Mouse (Mus musculus) thymus, postnatal 0 days (tissue): Measurements from ENCODE around the gene Mars2. TPM values are rescaled to one million over a fixed set of nuclear protein-coding genes. Genes with fewer than 3 reads are reported as not detected.

Source experiments
- DNase-seq: peaks from one replicate; pipeline ENCODE4 v3.0.0-alpha.2; 2015; ENCODE audit warnings: low spot score
- polyA plus RNA-seq: library from polyadenylated mRNA; unstranded; fragments of >200 nt; fragmentation: Nextera tagmentation; extraction: Ambion mirVana; gene quantifications from 2 replicates; pipeline ENCODE4 v1.2.1, GENCODE M21; 2015

Mars2 gene
- polyA plus RNA-seq, 1 experiment from 2014 or later, result 3.8 TPM

- no peak for DNase-seq
These were observed 15.6 kb upstream of the Mars2 start for GRCm38 (mm10) chr1:55221352-55221751.

GRCm38 (mm10) chr1:55223026-55223425 is 14.0 kb upstream of the Mars2 start:
- no peak for DNase-seq

DNA sequence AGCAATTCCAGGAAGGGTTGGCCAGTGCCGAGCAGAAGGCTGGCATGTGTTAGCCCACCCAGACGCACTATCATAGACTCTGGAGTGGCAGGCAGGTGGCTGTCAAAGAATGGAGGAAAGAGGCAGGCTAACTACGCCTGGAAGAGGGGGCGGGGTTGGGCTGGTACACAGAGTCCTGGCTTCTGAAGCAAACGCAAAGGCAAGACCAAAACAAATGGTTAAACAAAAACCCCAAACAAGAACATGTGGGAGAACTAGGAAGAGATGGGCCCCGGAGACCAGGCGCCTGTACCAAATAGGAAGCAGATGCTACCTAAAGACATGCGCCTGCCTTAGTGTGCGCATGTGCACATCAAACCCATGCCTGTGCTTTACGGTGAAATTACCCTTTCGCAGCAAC is 12.9 kb upstream of the Mars2 start:
- DNase-seq, result no peak

DNA sequence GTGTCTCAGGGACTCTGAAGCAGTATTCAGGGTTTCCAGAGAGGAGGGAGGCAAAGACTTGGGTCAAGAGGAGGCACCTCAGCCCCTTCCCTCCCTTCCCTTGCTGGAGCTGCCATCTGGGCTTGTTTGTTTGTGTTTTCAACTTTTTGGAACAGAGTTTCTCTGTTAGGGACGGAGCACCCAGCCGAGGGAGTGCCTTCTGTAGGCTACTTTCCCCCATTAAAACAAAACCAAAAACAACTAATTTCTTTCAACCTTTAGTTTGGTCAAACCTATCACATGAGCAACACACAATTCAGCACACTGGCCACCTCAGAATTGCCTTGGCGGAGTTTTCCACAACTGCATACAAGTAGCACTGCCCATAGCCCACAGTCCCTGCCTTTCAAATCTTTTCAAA is 11.6 kb upstream of the Mars2 start:
- DNase-seq, result no peak

DNA sequence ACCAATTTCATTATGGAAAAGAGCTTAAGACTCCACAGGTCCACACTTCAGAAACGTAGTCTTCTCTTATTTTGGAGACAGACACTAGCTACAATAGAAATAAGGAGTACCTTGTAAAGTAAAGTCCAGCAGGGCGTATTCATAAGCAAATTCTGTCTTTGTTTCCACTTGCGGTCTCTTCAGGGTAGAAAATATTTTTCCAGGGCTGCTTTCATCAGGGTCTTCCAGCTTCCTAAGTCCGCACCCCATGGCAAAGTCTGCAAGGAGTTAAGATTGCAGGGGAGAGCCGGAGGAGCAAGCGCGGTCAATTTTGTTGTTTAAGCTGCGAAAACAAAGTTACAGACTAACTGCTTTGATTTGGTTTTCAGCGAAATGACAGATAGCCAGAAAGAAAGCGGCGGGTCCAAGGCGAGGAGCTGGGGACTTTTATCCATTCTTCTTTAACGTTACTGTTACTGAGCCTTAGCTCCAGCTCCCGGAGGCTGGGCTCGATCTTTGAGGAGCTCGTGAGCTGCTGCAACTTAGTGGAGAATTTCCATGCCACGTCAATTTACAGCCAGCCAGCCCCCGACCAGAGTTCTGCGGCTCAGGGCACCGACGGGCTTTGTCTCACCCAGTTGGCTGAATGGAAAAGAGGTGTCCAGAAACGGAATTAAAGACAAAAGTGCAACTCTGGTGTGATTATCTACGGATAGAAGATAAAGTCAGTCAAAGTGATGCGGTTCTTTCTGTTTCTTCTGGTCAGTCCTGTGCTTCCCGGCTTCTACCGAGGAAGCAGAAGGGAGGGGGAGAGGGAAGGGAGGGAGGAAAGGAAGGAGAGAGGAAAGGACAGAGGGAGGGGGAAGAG is 10.7 kb upstream of the Mars2 start, which contains the start of gene Rftn2:
Rftn2 (minus strand) TSS at position 772 of the 847 bp plus-strand sequence.
- no peak for DNase-seq

DNA sequence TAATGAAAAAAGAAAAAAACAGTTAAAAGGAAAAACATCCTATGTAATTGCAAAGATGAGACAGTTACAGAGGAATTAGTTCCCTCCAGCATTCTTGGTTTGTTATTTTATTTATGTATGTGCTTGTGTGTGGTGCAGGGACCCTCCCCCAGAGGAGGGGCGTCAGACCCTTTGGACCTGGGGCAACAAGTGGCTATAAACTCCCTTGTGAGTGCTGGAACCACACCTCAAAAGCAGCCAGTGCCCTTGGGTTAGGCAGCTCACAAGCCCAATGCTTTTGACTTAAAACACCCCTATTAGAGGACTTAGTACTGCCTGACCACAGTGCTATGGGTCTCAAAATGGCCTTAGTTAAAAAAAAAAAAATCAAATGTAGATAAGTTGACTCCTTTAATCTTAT is 9.6 kb upstream of the Mars2 start:
- DNase-seq, result no peak

DNA sequence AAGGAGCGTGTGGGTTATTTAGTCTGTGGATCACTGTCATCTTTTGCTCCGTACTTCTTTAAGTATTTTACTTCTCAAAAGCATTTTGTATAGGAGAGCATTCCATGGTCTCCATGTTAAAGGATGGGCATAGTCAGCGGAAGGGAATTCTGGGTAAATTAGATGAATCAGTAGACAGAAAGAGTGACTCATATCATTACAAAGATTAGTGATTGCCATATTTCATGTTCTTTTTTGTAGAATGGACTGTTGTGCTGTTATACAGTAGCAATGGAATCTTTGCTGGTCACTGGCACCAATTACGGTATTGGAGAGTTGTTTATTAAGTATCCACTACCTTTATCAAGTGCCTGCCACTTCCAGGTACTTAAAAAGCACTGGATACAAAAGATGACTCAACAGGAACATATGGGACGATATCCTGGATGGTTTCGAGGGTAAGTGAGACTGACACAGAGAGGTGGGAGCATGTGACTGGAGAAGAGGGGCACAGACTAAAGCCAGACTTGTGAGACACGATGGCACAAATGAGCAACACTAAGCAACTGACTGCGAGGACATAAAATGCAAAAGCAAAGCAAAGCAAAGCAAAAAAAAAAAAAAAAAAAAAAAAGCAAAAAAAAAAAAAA is 8.6 kb upstream of the Mars2 start:
- no peak for DNase-seq

- no peak for DNase-seq
These were observed 2.0 kb upstream of the Mars2 start for GRCm38 (mm10) chr1:55234910-55235520.

DNA sequence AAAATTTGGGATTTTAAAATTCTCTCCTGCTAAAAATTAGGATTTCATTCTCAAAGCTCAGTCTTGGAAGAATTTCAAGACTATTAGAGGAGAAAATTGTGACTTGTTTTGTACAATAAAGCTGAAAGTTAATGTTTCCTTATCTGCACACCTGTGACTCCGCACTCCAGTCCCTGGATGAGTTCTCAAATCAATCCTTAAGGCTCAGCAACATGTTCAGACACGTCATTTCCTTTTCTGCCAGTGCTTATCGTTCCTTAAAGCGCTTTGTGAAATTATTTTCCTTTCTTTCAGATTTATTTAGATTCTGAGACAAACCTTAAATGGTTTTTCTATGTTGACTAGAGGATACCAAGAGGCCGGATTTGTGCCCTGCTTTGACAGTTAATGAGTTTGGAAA is 490 bp upstream of the Mars2 start:
- DNase-seq, result no peak

DNA sequence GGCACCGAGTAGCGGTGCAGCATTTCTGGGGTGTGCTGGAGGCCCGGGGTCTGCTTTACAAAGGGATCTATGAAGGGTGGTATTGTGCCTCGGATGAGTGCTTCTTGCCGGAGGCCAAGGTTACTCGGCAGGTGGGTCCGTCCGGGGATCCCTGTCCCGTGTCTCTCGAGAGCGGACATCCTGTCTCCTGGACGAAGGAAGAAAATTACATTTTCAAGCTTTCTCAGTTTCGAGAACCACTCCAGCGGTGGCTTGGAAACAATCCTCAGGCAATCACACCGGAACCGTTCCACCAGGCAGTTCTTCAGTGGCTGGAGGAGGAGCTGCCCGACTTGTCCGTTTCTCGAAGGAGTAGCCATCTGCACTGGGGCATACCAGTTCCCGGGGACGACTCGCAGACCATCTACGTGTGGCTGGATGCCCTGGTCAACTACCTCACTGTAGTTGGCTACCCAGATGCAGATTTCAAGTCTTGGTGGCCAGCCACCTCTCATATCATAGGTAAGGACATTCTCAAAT is 725 bp downstream of the Mars2 start:
- no peak for DNase-seq

DNA sequence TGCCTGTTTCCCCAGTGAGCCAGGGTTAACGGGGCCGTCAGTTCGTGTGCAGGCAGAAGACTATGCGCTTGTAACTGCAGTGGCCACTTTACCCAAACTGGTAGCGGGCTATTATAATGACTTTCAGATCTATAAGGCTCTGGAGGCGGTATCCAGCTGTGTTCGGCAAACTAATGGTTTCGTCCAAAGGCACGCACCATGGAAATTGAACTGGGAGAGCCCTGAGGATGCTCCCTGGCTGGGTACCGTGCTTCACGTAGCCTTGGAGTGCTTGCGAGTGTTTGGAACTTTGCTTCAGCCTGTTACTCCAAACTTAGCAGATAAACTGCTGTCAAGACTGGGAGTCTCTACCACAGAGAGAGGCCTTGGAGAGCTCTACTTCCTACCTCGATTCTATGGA is 1.5 kb downstream of the Mars2 start:
- DNase-seq, result no peak

DNA sequence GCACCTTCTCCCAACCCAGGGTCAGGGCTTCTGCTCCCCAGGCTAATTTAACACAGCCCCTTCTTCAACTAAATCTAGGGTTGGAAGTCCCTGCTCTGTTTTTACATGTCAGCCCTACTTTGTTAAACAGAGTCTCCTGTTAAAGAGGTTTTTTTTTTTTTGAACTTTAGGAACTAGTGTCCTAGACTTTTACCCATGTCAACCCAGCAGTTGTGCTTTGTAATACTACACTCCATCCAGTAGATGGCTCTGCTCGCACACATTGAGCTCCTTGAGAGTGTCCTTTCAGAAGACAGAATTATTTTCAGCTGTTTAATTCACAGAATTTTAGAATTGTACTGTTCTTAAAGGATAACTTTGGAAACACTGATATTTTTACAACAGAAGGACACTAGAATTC is 2.3 kb downstream of the Mars2 start:
- DNase-seq, result peak; percentile 82

- no peak for DNase-seq
These were observed 9.4 kb downstream of the Mars2 start for GRCm38 (mm10) chr1:55246374-55246773.

GRCm38 (mm10) chr1:55264385-55264784 is 27.4 kb downstream of the Mars2 start:
- DNase-seq, result no peak

DNA sequence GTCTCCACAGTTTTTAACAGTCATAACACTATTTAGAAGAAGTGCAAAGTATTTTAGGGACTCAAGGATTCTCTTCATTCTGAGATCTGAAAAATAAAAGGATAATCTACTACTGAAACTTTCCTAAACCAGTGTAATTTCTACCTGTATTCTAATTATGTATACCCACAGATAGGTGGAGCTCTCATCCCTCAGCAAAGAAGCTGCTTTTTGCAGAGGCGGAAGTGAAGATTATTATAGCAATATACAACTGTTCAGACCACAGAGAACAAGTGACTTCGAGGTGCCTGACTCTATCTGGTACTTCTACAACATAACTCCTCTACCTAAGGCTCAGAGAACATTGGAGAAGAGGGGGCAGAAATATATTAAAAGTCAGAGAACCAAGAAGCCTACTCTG is 28.5 kb downstream of the Mars2 start:
- no peak for DNase-seq

- no peak for DNase-seq
These were observed 42.1 kb downstream of the Mars2 start for GRCm38 (mm10) chr1:55279081-55279480.

Other genes with a start within 250 kb of the Mars2 start
- gene Sf3b1, start 209.7 kb upstream of the Mars2 start, polyA plus RNA-seq, result 390 and 430 TPM in 2 replicates
- gene Coq10b, start 184.4 kb upstream of the Mars2 start, polyA plus RNA-seq, result 18.6 and 19.9 TPM in 2 replicates
- gene Hspe1, start 149.0 kb upstream of the Mars2 start, polyA plus RNA-seq, result 316 and 385 TPM in 2 replicates
- gene Hspd1, start 148.9 kb upstream of the Mars2 start, polyA plus RNA-seq, result 258 and 291 TPM in 2 replicates
- 127 and 149 TPM in 2 replicates for gene Mob4, start 105.9 kb upstream of the Mars2 start, polyA plus RNA-seq
- gene Rftn2, start 10.4 kb upstream of the Mars2 start, polyA plus RNA-seq, result 0.80 and 1.1 TPM in 2 replicates
- gene Boll, start 126.3 kb downstream of the Mars2 start, polyA plus RNA-seq, result 1.0 and 1.1 TPM in 2 replicates
- 2.1 and 2.9 TPM in 2 replicates for gene Plcl1, start 168.7 kb downstream of the Mars2 start, polyA plus RNA-seq